Mouse (Mus musculus): ENCODE measurements around the gene Memo1. TPM values are rescaled to one million over a fixed set of nuclear protein-coding genes. Genes with fewer than 3 reads are reported as not detected.

Memo1 gene
- total and polyA plus RNA-seq, 3 experiments, result 47.7 to 133 (median 76.4) TPM

DNA sequence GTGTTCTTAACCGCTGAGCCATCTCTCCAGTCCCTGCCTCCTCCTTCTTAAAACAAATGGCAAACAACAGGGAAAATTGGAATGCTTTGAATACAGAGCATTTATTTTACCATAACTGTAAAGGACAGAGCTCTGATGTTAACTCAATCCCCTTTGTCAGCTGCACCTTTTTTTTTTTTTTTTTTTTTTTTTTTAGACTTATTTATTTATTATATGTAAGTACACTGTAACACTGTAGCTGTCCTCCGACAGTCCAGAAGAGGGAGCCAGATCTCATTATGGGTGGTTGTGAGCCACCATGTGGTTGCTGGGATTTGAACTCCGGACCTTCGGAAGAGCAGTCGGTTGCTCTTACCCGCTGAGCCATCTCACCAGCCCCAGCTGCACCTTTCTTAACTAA is 23.4 kb upstream of the Memo1 start:
- peaks cover 2 to 19% of the 10 kb centered on the region in 2 experiments; a peak in 3 of 4 replicates for H3K4me1 ChIP-seq (ENCODE audit: control insufficient read depth in 1 of 2, insufficient read depth in 2 of 2)
- no peak overlapping the region for H3K4me2 ChIP-seq (ENCODE audit: insufficient read depth, low read depth, poor library complexity, severe bottlenecking)
- no peaks in the 10 kb centered on the region for H3K27me3 ChIP-seq (replicated peaks)
- no peak for TF ChIP-seq MEF2A (IDR thresholded peaks at IDR 0.05; ENCODE audit: borderline replicate concordance, low read depth, low read length)
- TF ChIP-seq MYC (IDR thresholded peaks at IDR 0.05; ENCODE audit: low read depth, low read length), result no peak
- no peak for TF ChIP-seq ETS1 (conservative IDR thresholded peaks at IDR 0.05; ENCODE audit: low read depth, low read length)
- no peak for TF ChIP-seq ZC3H11A (IDR thresholded peaks at IDR 0.05; ENCODE audit: low read depth, low read length)
- TF ChIP-seq USF1 (IDR thresholded peaks at IDR 0.05; ENCODE audit: low read depth, low read length), result no peak
- peak; percentile 70 for TF ChIP-seq ZNF384 (IDR thresholded peaks at IDR 0.05; ENCODE audit: low read depth, low read length)
- TF ChIP-seq POLR2A (IDR thresholded peaks at IDR 0.05; ENCODE audit: low read depth, low read length), result no peak
- peak in 1 of 2 experiments; percentile 40; a peak in 2 of 4 replicates for TF ChIP-seq CTCF (conservative IDR thresholded peaks at IDR 0.05 in 1 of 2, IDR thresholded peaks at IDR 0.05 in 1 of 2; ENCODE audit: low read depth in 2 of 2, low read length in 2 of 2)
- TF ChIP-seq NELFE (IDR thresholded peaks at IDR 0.05; ENCODE audit: low read depth, low read length), result no peak
- TF ChIP-seq RCOR1 (conservative IDR thresholded peaks at IDR 0.05; ENCODE audit: low read depth, low read length), result no peak
- no peak for TF ChIP-seq SIN3A (IDR thresholded peaks at IDR 0.05; ENCODE audit: low read length)
- no peaks in the 10 kb centered on the region; the same call in 1 of the 2 replicates for H3K79me2 ChIP-seq (replicated peaks; ENCODE audit: control insufficient read depth, extremely low read depth, insufficient read depth, poor library complexity, severe bottlenecking)
- peaks cover 0 to 10% of the 10 kb centered on the region in 2 experiments for H3K36me3 ChIP-seq (replicated peaks in 1 of 2; ENCODE audit: control insufficient read depth in 1 of 2, insufficient read depth in 1 of 2, low read length in 1 of 2)
- no peaks in the 10 kb centered on the region for H3K9me3 ChIP-seq (replicated peaks; ENCODE audit: low read length)
- in situ Hi-C loops (cut with MboI; ENCODE audit: low pct_ligation_motif_present, low pct_unique_long_range_greater_than_20kb, low sequenced_read_pairs) (loop anchor here (25.0 kb wide), 1 partner anchor 306 kb away; no protein-coding TSS in a partner anchor), dilution Hi-C loops (cut with MboI; ENCODE audit: extremely low pct_ligation_motif_present, extremely low pct_unique_long_range_greater_than_20kb, low sequenced_read_pairs) (no loop called here)
- H3K27ac ChIP-seq (ENCODE audit: insufficient read depth, low read depth), result no peak overlapping the region
- no peak overlapping the region for H3K9ac ChIP-seq (ENCODE audit: insufficient read depth, low read depth)
- DNase-seq (ENCODE audit: extremely low read depth), result no peak
- no peak overlapping the region for H3K4me3 ChIP-seq (replicated peaks in 1 of 3; ENCODE audit: low read depth in 2 of 3, low read length in 2 of 3, poor library complexity in 1 of 3)

DNA sequence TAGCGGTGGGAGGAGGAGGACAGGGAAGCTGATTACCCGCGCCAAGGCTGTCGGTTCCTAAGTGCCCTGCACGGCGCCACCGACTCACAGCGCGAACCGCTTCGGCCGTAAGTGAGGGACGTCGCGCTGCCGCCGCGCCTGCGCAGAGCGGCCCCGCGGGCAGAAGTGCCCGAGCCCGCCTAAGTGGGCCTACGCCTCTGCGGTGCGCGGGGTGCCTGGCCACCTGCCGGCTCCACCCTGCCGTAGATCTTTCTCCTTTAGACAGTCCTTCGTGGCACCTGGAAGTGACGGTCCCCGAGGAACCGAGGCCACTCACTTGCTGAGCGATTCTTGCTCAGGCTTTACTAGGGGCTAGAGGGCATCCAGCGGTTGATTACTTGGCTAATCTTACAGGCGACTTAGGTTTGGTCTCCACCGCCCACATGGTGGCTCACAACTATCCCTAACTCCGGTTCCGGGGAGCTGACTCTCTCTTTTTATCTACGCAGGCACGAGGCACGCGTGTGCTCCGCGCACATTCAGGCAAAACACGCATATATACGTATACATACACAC is 21.1 kb upstream of the Memo1 start:
- dilution Hi-C loops (cut with MboI; ENCODE audit: extremely low pct_ligation_motif_present, extremely low pct_unique_long_range_greater_than_20kb, low sequenced_read_pairs), result no loop called here
- H3K9ac ChIP-seq (ENCODE audit: insufficient read depth, low read depth), result peak overlapping the region; percentile 97
- peaks cover 2 to 22% of the 10 kb centered on the region in 2 experiments; a peak in 3 of 4 replicates for H3K4me1 ChIP-seq (ENCODE audit: control insufficient read depth in 1 of 2, insufficient read depth in 2 of 2)
- H3K79me2 ChIP-seq (replicated peaks; ENCODE audit: control insufficient read depth, extremely low read depth, insufficient read depth, poor library complexity, severe bottlenecking), result no peaks in the 10 kb centered on the region; the same call in 1 of the 2 replicates
- H3K4me2 ChIP-seq (ENCODE audit: insufficient read depth, low read depth, poor library complexity, severe bottlenecking), result peak overlapping the region; percentile 52
- no peaks in the 10 kb centered on the region for H3K27me3 ChIP-seq (replicated peaks)
- H3K27ac ChIP-seq (ENCODE audit: insufficient read depth, low read depth), result peak overlapping the region; percentile 50; the same call in 1 of the 2 replicates
- peak; percentile 85 for DNase-seq (ENCODE audit: extremely low read depth)
- in situ Hi-C loops (cut with MboI; ENCODE audit: low pct_ligation_motif_present, low pct_unique_long_range_greater_than_20kb, low sequenced_read_pairs), result loop anchor here (25.0 kb wide), 1 partner anchor 304 kb away; no protein-coding TSS in a partner anchor
- no peaks in the 10 kb centered on the region for H3K9me3 ChIP-seq (replicated peaks; ENCODE audit: low read length)
- H3K4me3 ChIP-seq (replicated peaks in 1 of 3; ENCODE audit: low read depth in 2 of 3, low read length in 2 of 3, poor library complexity in 1 of 3), result peak overlapping the region; percentile 77 to 88 (median 88)
- peaks cover 6 to 30% of the 10 kb centered on the region in 2 experiments for H3K36me3 ChIP-seq (replicated peaks in 1 of 2; ENCODE audit: control insufficient read depth in 1 of 2, insufficient read depth in 1 of 2, low read length in 1 of 2)
- TF ChIP-seq NELFE (IDR thresholded peaks at IDR 0.05; ENCODE audit: low read depth, low read length) (peak; percentile 98), ZC3H11A (IDR thresholded peaks at IDR 0.05; ENCODE audit: low read depth, low read length) (no peak), ETS1 (conservative IDR thresholded peaks at IDR 0.05; ENCODE audit: low read depth, low read length) (no peak), TBP (conservative IDR thresholded peaks at IDR 0.05; ENCODE audit: low read depth, low read length) (peak; percentile 76; the same call in 1 of the 2 replicates), ZMIZ1 (IDR thresholded peaks at IDR 0.05; ENCODE audit: low read depth, low read length) (peak; percentile 90), USF1 (IDR thresholded peaks at IDR 0.05; ENCODE audit: low read depth, low read length) (no peak), TCF12 (IDR thresholded peaks at IDR 0.05; ENCODE audit: low read depth, low read length) (peak; percentile 88; the same call in 1 of the 2 replicates), HCFC1 (IDR thresholded peaks at IDR 0.05; ENCODE audit: low read depth, low read length) (peak; percentile 76), SMC3 (IDR thresholded peaks at IDR 0.05; ENCODE audit: low read depth, low read length) (no peak), POLR2A (IDR thresholded peaks at IDR 0.05; ENCODE audit: low read depth, low read length) (peak; percentile 97), JUN (IDR thresholded peaks at IDR 0.05; ENCODE audit: insufficient read depth, low read depth, low read length) (no peak), CTCF (conservative IDR thresholded peaks at IDR 0.05 in 1 of 2, IDR thresholded peaks at IDR 0.05 in 1 of 2; ENCODE audit: low read depth in 2 of 2, low read length in 2 of 2) (no peak; a peak in 1 of 4 replicates), JUND (conservative IDR thresholded peaks at IDR 0.05; ENCODE audit: low read depth, low read length) (no peak), MYC (IDR thresholded peaks at IDR 0.05; ENCODE audit: low read depth, low read length) (peak; percentile 91), POLR2AphosphoS2 (IDR thresholded peaks at IDR 0.05; ENCODE audit: low read depth, low read length) (peak; percentile 92; the same call in 1 of the 2 replicates), MEF2A (IDR thresholded peaks at IDR 0.05; ENCODE audit: borderline replicate concordance, low read depth, low read length) (peak; percentile 51; the same call in 1 of the 2 replicates), BHLHE40 (IDR thresholded peaks at IDR 0.05; ENCODE audit: low read depth, low read length) (peak; percentile 70), MAFK (IDR thresholded peaks at IDR 0.05; ENCODE audit: insufficient replicate concordance, low read length) (no peak), GABPA (IDR thresholded peaks at IDR 0.05; ENCODE audit: insufficient replicate concordance, low read depth, low read length) (no peak), ELF1 (IDR thresholded peaks at IDR 0.05; ENCODE audit: low read depth, low read length) (peak; percentile 65), E2F4 (IDR thresholded peaks at IDR 0.05; ENCODE audit: insufficient replicate concordance, low read depth, low read length) (peak; percentile 43; the same call in 1 of the 2 replicates), MAX (IDR thresholded peaks at IDR 0.05; ENCODE audit: low read length) (peak; percentile 91), IRF4 (IDR thresholded peaks at IDR 0.05; ENCODE audit: low read depth, low read length) (peak; percentile 47; the same call in 1 of the 2 replicates), SIN3A (IDR thresholded peaks at IDR 0.05; ENCODE audit: low read length) (peak; percentile 84), RCOR1 (conservative IDR thresholded peaks at IDR 0.05; ENCODE audit: low read depth, low read length) (peak; percentile 38; the same call in 1 of the 2 replicates), MXI1 (IDR thresholded peaks at IDR 0.05; ENCODE audit: low read depth, low read length) (peak; percentile 84), RAD21 (IDR thresholded peaks at IDR 0.05; ENCODE audit: low read depth, low read length) (no peak; the same call in 1 of the 2 replicates)

All from CH12.LX (cell line).